Mouse (Mus musculus): ENCODE data around the gene A530016L24Rik.

The A530016L24Rik gene

DNA sequence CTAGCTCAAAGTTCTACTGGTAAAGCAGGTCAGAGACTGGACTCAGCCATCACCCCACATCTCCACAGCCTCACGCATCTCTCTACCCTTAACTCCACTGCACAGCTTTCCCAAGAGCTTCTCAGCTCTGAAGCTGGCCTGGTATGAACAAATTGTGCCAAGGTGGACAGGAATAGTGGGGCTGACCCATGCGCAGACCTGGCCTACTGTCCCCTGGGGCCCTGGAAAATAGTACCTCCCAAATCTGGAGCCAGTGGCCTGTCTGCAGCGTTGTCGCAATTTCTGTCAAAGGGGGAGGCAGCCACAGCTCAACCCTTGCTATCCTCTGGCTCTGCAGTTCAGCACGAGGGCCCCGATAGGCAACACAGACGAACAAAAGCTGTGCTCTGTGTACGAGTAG, at the start of gene A530016L24Rik:
A530016L24Rik (plus strand) TSS at position 315 of the 400 bp plus-strand sequence.
- DNase-seq (ENCODE audit: low read depth, low spot score): no peak

DNA sequence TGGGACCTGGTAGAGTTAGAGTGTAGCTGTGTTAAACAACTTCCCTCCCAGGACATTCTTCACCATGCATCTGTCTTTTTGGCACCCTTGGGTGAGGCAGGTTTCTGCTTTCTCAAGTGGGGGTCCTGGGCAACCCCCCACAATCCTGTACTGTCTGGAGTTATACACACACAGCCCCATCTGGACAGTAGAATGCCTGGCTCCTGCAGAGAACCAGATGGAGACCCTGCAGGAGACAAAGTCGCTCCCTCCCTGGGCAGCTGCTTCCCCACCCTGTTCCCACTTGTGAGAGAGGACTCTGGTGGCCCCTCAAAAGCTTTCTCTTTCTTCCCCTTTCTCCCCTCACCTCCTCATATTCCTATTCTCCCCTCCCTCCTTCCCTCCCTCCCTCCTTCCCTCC, 49.3 kb upstream of the A530016L24Rik start:
- DNase-seq (ENCODE audit: low read depth, low spot score): no peak

DNA sequence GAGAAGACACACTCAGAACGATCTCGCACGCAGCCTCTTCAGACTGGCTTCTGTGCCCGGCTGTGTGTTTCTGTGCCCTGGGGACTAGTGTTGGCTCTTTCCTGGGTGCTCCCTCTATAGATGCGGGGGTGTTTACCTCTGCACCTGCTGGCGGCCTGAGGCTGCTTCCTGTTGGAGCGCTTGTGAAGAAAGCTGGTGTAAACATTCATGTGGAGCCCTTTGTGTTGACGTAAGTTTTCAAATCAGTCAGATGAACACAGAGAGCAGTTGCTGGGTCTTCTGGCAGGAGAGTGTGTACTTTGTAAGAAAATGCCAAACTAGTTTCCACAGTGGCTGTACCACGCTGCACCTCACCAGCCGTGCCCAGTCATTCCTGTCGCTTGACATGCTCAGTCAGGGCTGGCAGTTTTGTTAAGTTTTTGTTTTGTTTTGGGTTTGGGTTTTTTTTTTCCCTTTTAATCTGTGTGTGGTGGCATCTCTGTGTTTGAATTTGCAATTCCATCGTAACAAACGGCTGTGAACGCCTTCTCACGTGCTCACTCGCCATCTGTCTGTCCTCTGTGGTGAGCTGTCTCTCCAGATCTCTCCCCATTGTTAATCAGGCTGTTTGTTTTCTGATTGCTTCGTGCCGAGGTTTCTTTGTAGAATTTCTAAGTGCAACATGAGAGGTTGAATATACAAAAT, 40.0 kb upstream of the A530016L24Rik start:
- peak; percentile 79 for DNase-seq (ENCODE audit: low read depth, low spot score)

DNA sequence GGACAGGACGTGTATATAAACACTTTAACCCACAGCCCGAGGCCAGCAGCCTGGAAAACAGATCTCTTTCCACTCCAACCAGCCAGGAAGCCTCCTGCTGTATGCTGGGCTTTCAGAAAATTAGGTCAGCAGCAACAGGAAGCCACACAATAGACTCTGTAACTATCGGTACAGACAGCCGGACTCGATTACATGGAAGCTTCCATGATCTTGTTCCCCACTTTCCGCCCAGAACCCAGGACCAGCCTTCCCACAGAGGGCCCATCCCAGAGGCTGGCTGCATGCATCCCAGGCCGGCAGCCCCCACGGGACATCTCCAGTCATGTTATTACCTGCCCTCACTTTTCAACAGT, 39.4 kb upstream of the A530016L24Rik start:
- no peak for DNase-seq (ENCODE audit: low read depth, low spot score)

DNA sequence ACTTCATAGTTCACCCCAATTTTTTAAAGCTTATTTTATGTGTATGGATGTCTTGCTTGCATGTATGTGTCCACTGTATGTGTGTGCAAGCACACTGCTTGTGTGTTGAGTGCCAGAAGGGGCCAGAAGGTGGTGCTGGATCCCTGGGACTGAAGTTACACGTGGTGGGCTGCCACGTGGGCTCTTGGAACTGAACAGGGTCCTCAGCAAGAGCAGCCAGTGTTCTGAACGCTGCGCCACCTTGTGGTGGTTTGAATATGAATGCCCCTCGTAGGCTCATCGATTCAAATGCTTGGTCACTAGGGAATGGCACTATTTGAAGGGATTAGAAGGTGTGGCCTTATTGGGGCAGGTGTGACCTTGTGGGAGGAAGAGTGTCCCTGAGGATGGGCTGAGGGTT, 38.4 kb upstream of the A530016L24Rik start:
- DNase-seq (ENCODE audit: low read depth, low spot score): peak; percentile 52

DNA sequence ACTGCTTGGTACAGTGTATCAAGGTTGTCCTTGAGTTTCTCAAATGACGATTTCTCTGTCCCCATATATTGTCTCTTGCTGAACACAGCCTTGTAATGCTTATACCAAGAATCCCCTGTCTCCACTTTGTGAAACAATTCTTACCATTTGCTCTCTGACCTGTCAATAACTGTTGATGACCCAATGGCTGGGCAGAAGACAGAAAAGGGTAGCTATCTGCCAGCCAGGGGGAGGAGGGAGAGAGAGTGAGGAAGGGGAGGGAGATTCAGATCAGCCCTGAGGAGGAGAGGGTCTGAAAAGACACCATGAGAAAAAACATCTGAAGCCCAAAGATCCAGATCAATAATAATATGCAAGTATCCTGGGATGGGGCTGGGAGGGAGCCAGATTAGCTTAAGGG, 37.9 kb upstream of the A530016L24Rik start:
- no peak for DNase-seq (ENCODE audit: low read depth, low spot score)

DNA sequence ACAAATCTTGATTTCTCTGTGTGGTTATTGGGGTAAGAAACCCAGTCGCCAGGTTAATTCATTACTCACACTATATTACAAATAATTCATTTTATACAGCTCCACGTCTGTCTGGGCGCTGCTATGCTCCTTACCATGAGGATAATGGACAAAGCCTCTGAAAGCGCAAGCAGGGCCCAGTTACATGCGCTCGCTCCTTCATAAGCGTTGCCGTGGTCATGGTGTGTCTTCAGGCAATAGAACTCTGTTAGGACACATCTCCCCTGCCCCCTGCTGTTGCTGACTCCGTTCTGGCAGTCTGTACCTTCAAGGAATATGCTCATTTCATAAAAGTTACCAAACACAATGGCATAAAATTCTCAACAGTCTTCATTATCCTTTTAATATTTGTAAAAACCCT, 37.4 kb upstream of the A530016L24Rik start:
- DNase-seq (ENCODE audit: low read depth, low spot score): no peak

DNA sequence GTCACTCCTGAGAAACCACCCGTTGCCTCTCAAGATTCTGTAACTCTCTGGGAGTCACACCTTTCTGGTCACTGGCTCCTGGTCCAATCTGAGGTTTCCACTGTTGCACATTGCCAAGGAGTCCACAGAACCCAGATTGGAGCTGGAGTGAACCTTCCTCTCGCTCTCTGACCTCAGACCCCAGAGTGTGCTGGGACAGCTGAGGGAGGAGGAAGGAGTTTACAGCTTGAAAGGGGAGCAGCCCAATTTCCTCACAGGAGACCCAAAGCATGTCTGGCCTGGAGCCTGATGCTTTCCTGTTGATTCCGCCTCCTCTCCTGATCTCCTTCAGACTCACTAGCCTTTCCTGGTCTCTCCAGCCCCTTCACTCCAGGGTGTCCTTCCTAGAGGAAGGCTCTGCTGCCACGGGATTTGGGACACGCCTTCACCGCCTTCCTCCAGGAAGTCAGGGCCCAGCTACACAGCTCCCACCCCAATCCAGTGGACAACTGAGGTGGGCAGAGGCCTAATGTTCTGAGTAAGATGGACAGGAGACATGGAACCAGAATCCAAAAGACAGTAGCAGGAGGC, 33.0 kb upstream of the A530016L24Rik start:
- no peak for DNase-seq (ENCODE audit: low read depth, low spot score)

DNA sequence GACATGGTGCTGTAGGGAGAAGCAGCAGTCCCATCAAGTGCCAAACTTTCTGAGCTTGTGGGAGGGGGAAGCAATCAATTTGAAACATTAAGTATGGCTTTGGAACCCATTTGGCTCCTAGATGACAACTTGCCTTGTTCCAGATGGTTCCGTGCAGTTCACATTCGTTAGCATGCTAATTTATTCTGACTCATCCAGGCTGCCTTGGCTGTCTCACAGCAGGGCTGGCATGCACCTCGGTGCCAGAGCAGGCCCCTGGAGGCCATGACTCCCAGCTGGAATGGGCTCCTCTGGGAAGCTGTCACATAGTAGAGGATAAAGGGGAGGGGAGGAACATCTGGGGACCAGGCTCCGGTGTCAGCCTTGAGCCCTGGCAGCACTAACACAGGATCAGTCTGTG, 31.4 kb upstream of the A530016L24Rik start:
- DNase-seq (ENCODE audit: low read depth, low spot score): no peak

DNA sequence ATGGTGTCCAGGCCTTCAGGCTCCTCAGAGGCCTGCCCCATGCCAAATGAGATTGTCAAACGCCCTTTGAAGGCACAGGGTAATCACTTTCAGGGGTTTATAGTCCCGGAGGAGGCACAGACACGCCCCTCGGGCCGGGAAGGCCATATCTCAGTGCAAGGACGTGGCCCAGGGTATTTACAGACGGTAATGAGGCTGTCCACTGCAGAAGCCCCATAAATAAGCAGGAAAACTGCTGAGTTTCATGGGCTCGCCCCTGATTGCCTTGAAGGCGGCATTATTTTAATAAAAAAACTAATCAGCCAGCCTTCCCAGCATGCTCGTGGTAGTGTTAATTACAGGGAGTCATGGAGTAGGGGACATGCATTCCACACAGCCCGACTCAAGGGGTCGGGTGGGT, 26.8 kb upstream of the A530016L24Rik start:
- no peak for DNase-seq (ENCODE audit: low read depth, low spot score)

DNA sequence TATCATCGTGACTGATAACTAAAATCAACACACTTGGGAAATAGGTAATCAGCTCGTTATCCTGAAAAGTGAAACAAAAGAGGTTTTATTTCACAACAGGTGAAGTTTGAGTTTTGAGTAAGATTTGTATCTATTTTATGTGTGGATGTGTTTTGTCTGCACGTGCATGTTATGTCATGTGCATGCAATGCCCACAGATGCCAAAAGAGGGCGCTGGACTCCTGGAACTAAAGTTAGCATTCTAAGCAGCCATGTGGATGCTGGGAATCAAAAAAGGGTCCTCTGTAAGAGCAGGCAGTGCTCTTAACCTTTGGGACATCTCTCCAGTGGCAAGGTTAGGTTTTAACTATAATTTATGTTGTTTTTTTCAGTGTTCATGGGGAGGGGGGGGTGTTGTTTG, 26.0 kb upstream of the A530016L24Rik start:
- DNase-seq (ENCODE audit: low read depth, low spot score): no peak

DNA sequence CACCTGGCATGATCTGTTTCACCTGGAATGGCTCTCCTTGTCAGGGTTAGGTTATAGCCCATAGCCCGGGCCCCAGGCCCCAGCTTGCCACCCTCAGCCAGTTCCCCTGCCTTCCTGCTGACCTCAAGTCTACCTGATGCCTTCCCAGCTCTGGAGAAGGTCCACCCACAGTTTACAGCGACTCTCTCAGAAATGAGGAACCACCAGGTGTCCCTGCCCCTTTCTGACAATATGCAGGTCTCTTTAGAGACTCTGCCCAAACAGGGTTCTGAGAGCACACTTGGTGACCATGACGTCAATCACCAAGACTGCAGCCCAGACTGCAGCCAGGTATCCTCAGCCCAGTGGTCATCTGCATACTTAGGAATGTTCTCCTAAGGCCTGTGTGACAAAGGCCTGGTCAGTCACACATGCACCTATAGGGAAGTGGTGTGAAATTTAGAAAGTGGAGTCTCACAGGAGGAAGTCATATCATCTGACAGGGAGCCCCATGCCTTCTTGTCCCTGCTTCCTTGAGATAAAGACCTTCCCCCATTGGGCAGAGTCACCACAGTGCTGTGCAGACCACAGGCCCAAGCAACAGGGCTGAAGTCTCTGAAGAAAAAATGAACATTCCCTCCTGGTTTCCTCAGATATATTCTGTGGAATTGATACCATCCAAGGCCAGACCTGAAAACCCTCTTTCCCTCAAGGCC, 25.4 kb upstream of the A530016L24Rik start:
- no peak for DNase-seq (ENCODE audit: low read depth, low spot score)

DNA sequence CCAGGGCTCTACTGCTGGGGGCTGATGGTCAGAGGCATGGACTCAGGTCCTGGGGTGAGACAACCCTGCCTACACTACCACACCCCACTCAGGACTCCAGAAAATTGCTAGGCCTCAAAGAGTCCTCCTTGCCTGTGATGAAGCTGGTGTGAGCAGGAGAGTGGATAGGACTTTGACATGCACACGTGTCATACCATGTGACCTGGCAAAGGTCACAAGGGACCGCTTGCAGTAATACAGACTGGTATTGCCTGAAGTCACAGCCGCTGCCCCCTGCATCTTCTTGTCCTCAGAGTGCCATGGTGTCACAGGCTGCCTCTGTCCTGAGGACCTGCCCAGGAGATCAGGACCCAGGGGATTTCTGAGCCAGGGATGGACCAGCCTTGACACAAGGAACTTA, 24.7 kb upstream of the A530016L24Rik start:
- DNase-seq (ENCODE audit: low read depth, low spot score): no peak

DNA sequence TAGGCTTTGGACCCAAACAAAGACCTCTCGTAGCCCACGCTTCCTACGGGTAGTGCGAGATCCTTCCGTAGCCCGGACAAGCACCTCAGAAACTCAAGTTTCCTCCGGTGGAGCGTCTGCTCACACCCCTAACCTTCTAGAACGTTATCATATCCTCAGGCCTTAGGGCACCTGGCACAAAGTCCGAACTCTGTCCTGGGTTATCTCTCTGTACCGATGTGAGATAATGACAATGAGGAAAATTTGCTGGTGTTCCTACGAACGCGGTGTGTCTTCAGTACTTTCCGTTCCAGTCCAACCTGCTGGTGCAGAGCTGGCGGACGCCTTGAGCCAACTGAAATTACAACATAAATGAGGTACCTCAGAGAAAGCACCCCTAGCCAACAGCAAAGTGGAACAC, 23.3 kb upstream of the A530016L24Rik start:
- DNase-seq (ENCODE audit: low read depth, low spot score): no peak

DNA sequence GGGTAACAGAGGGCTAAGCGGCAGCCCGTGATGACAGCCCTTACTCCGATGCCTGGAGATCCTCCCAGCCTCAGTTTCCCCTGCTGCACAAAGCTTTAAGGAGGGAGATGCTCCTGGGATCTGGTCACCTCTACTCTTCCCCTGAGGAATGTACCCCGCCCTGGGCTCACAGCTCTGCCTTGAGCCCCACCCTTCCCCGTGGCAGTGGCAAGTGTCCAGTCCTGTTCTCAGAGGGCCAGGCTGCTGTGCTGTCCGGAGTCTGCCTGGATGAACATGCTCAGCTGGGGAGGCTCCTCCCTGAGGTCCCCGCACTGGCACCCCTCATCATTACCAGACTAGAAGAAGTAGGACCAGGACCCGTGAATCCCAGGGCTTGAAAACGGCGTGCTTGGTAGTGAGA, 21.9 kb upstream of the A530016L24Rik start:
- no peak for DNase-seq (ENCODE audit: low read depth, low spot score)

DNA sequence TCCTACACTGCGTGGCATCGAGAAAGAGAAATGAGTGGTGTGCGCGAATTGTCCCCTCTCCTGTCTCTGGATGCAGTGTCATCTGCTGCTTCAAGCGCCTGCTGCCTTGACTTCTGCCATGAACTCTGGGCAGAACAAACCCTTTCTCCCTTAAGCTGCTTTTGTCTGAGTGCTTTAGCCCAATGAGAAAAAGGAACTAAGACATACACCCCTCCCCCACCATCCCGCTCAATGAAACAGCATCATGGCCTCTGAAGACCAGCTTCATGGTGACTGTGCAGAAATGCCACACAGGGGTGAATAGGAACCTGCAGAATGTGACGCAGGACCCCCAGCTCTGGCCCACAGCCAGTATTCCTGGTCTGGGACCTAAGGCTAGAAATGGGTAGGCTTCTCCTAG, 19.9 kb upstream of the A530016L24Rik start:
- no peak for DNase-seq (ENCODE audit: low read depth, low spot score)

DNA sequence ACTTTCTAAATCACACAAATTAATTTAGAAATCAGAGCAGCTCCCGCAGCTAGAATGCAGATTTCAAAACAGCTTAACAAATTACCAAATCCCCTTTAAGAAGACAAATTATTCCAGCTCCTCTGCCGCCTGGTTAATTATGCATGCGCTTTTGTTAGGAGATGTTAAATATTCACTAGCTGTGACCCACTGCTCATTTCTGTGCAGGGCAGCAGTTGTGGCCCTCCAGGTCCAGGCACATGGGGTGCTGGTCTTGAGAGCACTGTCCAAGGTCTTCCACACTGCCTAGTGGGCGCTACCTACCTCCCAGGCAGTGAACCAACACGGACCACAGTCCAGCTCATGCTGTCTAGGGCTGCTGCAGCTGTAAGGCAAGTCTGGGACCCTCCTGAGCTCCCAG, 19.0 kb upstream of the A530016L24Rik start:
- no peak for DNase-seq (ENCODE audit: low read depth, low spot score)

DNA sequence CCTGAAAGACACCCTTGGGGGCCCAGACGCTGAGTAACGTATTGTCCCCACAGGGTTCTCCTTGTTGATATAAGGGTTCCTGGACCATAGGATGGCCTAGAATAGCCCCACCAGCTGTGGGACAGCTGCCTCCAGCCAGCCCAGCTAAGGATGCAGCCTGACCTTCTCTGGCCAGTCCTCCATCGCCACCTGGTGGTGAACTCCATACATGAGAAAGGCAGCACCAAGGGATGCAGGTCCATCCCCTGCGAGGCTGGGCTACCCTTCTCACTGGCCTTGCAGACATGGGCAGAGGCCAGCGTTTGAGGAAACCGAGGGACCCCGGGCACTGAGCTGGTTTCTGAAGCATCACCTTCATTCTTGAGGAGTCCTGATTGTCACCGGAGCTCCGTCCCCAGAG, 15.5 kb upstream of the A530016L24Rik start:
- peak; percentile 51 for DNase-seq (ENCODE audit: low read depth, low spot score)

DNA sequence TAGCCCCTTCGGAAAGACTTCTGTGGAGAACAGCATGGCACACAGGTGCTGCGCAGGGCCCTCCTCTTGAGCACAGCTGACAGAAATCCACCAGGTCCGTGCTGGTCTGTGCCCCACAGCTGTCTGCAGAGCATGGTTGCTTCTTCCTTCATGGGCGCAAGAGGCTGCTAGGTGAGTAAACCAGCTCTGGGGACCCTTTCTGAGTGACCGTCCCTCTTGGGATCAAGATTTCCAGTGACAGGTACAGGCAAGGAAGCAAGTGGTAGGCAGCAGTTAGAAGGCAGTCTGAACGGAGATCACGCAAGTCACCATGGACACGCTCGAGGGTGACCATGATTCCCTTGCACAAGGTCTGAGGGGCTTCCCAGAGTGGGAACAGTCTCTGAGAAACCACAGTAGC, 287 bp downstream of the A530016L24Rik start:
- no peak for DNase-seq (ENCODE audit: low read depth, low spot score)

DNA sequence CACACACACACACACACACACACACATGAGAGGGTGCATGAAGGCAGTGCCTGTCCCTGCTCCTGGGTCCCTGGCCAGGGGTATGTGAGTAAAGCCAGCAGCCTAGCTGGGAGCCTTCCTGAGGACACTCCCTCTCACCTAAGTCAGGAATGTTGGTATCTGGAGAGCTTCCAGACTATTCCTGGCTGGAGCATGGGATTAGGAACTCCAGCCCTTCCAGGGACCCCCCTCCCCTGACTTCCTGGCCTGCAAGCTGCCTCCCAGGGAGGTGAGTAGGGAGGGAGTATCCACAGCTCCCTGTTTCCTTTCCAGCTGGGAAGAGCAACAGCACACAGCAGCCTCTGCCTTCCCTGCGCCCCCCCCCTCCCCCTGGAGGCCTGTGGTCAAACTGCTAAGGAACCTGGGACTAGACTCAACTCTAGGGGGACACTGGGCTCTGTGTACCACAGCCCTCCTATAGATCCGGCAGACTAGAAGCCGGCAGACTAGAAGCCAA, 1.2 kb downstream of the A530016L24Rik start:
- no peak for DNase-seq (ENCODE audit: low read depth, low spot score)

DNA sequence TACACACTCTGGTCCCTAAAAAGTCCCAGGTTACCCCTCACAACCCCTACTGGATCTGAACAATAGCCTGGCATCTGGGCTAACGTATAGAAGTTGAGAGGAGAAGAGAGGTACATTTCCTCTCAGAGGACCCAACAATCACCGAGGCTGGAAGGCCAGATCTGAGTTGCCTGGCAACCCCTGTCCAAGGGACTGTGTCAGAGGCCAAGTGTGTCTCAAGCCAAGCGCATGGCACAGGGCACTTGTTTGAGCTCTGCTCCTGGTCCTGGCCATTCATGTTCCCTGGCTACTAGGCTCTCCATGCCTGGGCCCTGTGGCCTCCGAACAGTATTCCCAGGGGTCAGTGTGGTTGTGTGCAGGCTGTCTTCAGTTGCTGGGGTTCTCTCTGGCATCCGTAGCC, 6.9 kb downstream of the A530016L24Rik start:
- DNase-seq (ENCODE audit: low read depth, low spot score): no peak

DNA sequence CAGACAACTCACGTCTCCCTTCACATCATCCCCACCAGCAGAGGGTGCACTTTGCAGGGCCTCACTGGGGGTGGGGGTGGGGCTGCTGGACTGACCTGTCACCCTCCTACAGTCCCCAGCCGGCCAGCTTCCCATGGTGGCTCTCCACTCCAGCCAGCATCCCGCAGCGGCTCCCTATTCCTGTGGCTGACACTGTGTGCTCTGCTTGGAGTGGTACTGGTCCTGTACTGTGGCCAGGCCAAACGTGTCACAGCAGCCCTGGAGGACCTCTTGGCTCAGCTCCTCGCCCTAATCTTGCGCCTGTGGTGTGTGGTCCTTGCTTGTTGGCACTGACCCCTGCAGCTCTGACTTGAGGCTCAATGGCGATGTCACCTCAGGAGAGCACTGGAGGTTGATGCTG, 8.5 kb downstream of the A530016L24Rik start:
- no peak for DNase-seq (ENCODE audit: low read depth, low spot score)

DNA sequence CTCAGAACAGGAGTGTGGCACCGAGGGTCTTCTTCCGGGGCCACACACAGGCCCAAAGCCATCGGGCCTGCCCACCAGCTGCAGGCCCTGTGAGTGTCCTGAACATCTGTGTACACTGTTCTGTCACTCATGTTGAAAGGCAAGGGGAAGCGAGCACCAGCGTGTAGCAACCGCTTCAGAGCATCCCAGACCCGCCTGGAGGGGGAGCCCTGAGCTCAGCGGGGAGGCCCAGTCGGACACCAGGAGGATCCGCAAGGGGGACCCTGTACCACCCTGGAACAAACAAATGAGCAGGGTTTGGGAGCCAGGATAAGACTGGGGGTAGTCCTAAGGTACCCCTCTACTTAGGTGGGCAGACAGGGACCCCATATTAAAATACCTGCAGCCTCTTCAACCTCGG, 9.4 kb downstream of the A530016L24Rik start:
- no peak for DNase-seq (ENCODE audit: low read depth, low spot score)
